Mouse (Mus musculus): ENCODE data around the gene Opcml. TPM values are rescaled to one million over a fixed set of nuclear protein-coding genes. Genes with fewer than 3 reads are reported as not detected.

Gene Opcml
- polyA plus RNA-seq, 1 experiment, result 43.6 TPM

DNA sequence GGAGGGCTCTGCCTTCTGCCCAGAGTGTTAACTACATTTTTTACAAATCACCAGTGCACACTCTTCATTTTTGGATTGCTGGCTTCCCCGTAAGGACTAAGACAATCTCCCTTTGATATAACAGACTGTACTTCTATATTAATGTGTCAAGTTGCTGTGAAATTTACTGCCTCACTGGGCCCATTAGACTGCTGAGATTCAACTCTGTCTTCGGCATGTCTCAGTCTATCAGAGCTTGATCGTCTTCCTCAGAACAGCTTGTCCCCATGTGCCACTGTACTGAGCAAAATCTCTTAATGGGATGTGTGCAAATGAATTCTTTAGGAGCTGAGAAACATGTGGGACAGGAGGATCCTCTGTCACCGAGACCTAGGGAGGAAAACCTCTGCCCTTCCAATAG is 970.9 kb downstream of the Opcml start:
- WGBS, result 87% methylated on average over 4 of the region's 4 CpGs
- Histone ChIP-seq H3K4me3 (replicated peaks; ENCODE audit: insufficient read depth, low read depth, low read length) (no peak overlapping the region), H3K4me1 (ENCODE audit: control insufficient read depth, insufficient read depth, low read length) (no peaks in the 10 kb centered on the region), H3K27ac (ENCODE audit: insufficient read depth, low read length) (no peak overlapping the region), H3K27me3 (ENCODE audit: control insufficient read depth, insufficient read depth, low read length) (no peaks in the 10 kb centered on the region)
- TF ChIP-seq POLR2A (IDR thresholded peaks at IDR 0.05; ENCODE audit: borderline replicate concordance, insufficient read depth, low read length) (no peak), CTCF (IDR thresholded peaks at IDR 0.05; ENCODE audit: borderline replicate concordance, insufficient read depth, low read depth, low read length) (no peak)
- no peak for DNase-seq

DNA sequence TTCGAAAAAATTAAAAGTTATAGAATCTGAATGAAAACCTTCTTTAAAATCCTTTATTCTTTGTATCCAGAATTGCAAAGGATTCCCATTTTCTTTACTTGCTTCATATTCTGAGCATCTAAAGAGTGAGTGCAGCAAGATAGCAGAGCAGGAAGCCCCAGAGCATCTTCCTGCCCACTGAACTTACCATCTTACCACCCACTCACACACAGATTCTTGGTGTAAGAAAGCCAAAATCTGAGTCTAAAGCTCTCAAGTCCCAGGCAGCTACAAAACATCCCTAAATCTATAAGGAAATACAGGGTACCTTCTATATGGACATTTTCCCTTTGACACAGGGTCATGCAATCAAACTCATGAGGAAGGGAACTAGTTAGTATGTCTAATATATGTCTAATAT is 973.6 kb downstream of the Opcml start:
- no peaks in the 10 kb centered on the region for H3K4me1 ChIP-seq (ENCODE audit: control insufficient read depth, insufficient read depth, low read length)
- H3K27ac ChIP-seq (ENCODE audit: insufficient read depth, low read length), result no peak overlapping the region
- no peaks in the 10 kb centered on the region for H3K27me3 ChIP-seq (ENCODE audit: control insufficient read depth, insufficient read depth, low read length)
- H3K4me3 ChIP-seq (replicated peaks; ENCODE audit: insufficient read depth, low read depth, low read length), result no peak overlapping the region
- 88% methylated on average over 1 of the region's 1 CpGs for WGBS
- TF ChIP-seq CTCF (IDR thresholded peaks at IDR 0.05; ENCODE audit: borderline replicate concordance, insufficient read depth, low read depth, low read length), result no peak
- TF ChIP-seq POLR2A (IDR thresholded peaks at IDR 0.05; ENCODE audit: borderline replicate concordance, insufficient read depth, low read length), result no peak
- DNase-seq, result no peak

DNA sequence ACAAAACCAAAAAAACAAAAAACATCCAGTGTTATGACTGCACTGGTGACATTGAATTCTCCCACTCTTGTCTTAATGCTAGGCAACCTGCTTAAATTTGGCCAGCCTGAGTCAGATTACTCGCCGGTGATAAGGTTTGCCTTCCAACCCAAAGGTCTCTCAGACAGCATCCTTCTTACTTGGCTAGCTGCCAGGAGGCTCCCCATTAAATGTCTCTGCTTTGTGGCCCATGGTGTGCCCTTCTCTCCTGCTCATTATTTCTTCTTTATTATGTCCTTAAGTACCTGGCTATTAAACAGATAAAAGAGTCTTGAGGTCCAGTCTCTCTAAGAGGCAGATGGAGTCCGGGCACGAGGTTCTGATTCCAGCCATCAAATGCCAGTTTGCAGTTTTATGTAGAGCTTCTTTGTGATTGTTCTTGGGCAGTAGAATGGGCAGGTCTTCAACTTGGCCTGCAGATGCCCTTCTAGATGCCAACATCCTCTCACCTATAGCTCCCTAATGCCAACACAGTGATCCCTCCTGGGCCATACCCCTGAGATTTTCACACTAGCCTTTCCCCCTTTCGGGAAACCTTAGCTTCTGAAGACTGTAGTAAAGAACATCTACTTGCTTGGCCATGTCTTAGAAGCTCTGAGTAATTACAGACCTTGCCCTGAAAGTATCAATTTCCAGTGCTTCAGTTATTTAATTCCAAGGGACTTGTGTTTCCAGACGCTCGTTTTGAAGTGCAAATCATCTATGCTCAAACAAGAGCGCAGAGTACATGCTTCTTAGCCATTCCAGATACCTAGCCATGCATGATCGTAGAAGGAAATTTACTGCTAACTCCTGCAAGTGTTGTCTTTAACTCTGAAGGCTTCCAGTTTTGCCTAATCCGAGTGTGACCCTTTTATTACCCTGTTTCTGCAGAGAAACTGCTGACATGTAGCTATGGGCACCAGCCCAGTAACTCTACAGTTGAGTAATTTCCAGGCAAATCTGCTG is 986.2 kb downstream of the Opcml start:
- H3K27ac ChIP-seq (ENCODE audit: insufficient read depth, low read length), result no peak overlapping the region
- DNase-seq, result peak; percentile 44 to 62
- WGBS, result 49% methylated on average over 10 of the region's 10 CpGs
- no peak overlapping the region for H3K4me3 ChIP-seq (replicated peaks; ENCODE audit: insufficient read depth, low read depth, low read length)
- no peaks in the 10 kb centered on the region for H3K27me3 ChIP-seq (ENCODE audit: control insufficient read depth, insufficient read depth, low read length)
- no peak for TF ChIP-seq POLR2A (IDR thresholded peaks at IDR 0.05; ENCODE audit: borderline replicate concordance, insufficient read depth, low read length)
- TF ChIP-seq CTCF (IDR thresholded peaks at IDR 0.05; ENCODE audit: borderline replicate concordance, insufficient read depth, low read depth, low read length), result no peak
- H3K4me1 ChIP-seq (ENCODE audit: control insufficient read depth, insufficient read depth, low read length), result peaks cover 3% of the 10 kb centered on the region; the same call in 1 of the 2 replicates

DNA sequence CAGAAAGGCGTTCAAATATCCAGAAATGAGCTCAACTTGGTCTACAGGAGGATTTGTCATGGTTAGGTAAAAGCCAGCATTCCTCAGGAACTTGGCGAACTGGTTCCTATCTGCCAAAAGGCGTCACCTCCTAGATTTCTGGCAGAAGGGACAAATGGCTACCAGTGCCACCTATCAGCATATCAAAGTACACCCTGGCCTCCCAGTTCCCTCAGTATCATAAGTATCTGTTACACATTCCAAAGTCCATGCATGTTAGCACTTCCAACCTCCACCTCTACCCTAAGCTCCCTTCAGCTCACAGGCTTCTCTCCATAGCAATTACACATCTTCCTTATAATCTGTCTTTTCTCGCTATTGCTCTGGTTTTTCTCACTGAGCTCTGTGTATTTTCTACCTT is 993.3 kb downstream of the Opcml start:
- H3K4me3 ChIP-seq (replicated peaks; ENCODE audit: insufficient read depth, low read depth, low read length), result no peak overlapping the region
- 82% methylated on average over 4 of the region's 4 CpGs for WGBS
- H3K27ac ChIP-seq (ENCODE audit: insufficient read depth, low read length), result no peak overlapping the region
- TF ChIP-seq CTCF (IDR thresholded peaks at IDR 0.05; ENCODE audit: borderline replicate concordance, insufficient read depth, low read depth, low read length), result no peak
- TF ChIP-seq POLR2A (IDR thresholded peaks at IDR 0.05; ENCODE audit: borderline replicate concordance, insufficient read depth, low read length), result no peak
- no peak for DNase-seq
- H3K4me1 ChIP-seq (ENCODE audit: control insufficient read depth, insufficient read depth, low read length), result no peaks in the 10 kb centered on the region
- no peaks in the 10 kb centered on the region for H3K27me3 ChIP-seq (ENCODE audit: control insufficient read depth, insufficient read depth, low read length)

DNA sequence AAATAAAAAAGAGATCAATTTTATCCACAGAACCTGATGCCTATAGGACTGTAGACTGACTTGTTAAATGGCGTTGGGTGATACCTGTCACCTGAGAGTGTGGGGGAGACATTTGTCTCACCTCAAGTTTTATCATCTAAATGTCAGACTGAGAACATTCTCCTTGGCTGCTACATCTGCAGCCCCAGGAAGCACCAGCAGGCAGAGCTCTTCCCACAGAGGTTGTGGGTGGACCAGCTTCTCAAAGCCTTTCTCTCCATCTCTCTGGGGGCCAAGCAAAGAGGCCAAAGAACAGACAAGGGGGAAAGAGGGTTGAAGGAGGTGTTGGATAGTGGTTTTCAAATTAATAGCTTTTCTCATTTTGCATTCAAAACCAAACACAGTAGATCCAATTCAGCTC is 998.9 kb downstream of the Opcml start:
- WGBS, result 96% methylated on average over 1 of the region's 1 CpGs

DNA sequence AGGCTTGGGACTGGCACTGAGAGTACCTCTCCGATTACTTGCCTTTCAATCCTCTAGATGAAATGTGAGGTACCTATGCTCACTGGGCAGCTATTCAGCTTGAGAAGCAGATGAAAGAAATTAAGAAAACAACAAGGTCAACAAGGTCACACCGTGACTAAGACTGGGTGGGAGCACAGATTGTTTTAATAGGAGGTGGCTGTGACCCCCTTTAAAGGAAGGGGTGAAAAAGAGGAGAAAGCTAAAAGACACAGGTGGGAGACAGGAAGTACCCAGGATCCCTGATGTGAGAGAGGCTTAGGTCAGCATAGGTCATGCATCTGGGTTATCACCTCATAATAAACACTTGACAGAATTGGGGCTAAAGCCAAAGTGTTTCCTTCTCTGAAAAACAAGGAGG is 1009.5 kb downstream of the Opcml start:
- Histone ChIP-seq H3K4me1 (ENCODE audit: control insufficient read depth, insufficient read depth, low read length) (no peaks in the 10 kb centered on the region; the same call in 1 of the 2 replicates), H3K27me3 (ENCODE audit: control insufficient read depth, insufficient read depth, low read length) (no peaks in the 10 kb centered on the region), H3K27ac (ENCODE audit: insufficient read depth, low read length) (no peak overlapping the region), H3K4me3 (replicated peaks; ENCODE audit: insufficient read depth, low read depth, low read length) (no peak overlapping the region)
- WGBS, result 66% methylated on average over 2 of the region's 2 CpGs
- DNase-seq, result no peak
- no peak for TF ChIP-seq CTCF (IDR thresholded peaks at IDR 0.05; ENCODE audit: borderline replicate concordance, insufficient read depth, low read depth, low read length)
- TF ChIP-seq POLR2A (IDR thresholded peaks at IDR 0.05; ENCODE audit: borderline replicate concordance, insufficient read depth, low read length), result no peak

More for the DNA sequence above, 998.9 kb downstream of the Opcml start:
- H3K27me3 ChIP-seq (ENCODE audit: control insufficient read depth, insufficient read depth, low read length), result no peaks in the 10 kb centered on the region
- DNase-seq, result no peak
- H3K4me3 ChIP-seq (replicated peaks; ENCODE audit: insufficient read depth, low read depth, low read length), result no peak overlapping the region
- H3K4me1 ChIP-seq (ENCODE audit: control insufficient read depth, insufficient read depth, low read length), result no peaks in the 10 kb centered on the region
- TF ChIP-seq CTCF (IDR thresholded peaks at IDR 0.05; ENCODE audit: borderline replicate concordance, insufficient read depth, low read depth, low read length) (no peak), POLR2A (IDR thresholded peaks at IDR 0.05; ENCODE audit: borderline replicate concordance, insufficient read depth, low read length) (no peak)
- no peak overlapping the region for H3K27ac ChIP-seq (ENCODE audit: insufficient read depth, low read length)

DNA sequence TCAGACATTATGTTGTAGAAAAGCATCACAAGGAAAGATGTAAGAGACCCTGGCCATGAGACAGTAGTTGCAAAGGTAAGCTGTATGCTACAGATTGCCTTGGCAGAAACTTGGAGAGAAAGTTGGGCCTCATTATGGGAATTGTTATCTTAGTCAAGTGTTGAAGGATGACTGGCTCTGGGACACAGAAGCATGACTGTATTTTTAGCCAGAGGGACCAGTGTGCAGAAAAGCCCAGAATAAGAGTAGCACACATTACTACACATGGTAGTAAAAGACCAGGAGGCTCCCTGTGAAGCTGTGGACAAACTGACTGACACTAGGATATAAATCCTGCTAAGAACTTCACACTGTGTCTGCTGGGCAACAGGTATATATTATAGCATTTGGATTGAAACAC is 1016.1 kb downstream of the Opcml start:
- Histone ChIP-seq H3K27ac (ENCODE audit: insufficient read depth, low read length) (no peak overlapping the region), H3K27me3 (ENCODE audit: control insufficient read depth, insufficient read depth, low read length) (no peaks in the 10 kb centered on the region), H3K4me1 (ENCODE audit: control insufficient read depth, insufficient read depth, low read length) (no peaks in the 10 kb centered on the region), H3K4me3 (replicated peaks; ENCODE audit: insufficient read depth, low read depth, low read length) (no peak overlapping the region)
- TF ChIP-seq POLR2A (IDR thresholded peaks at IDR 0.05; ENCODE audit: borderline replicate concordance, insufficient read depth, low read length), result no peak
- TF ChIP-seq CTCF (IDR thresholded peaks at IDR 0.05; ENCODE audit: borderline replicate concordance, insufficient read depth, low read depth, low read length), result no peak
- no peak for DNase-seq

DNA sequence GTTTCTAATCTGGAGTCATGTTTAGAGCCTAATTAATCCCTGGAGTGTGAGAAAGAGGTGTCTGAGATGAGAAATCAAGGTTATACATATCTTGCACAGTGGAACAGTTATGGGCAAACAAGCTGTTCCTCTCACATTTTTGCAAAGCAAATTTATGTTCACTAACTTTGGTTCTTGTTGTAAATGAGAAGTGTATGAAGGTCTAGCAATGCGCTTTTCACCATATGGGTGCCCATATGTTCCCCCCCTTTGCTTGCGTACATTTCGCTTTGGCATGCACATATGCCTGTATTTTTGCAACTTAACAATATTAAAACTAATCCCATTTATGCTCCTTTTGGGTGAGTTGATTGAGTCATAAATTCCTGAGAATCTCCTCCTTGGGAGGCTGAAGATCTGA is 1031.5 kb downstream of the Opcml start:
- TF ChIP-seq CTCF (IDR thresholded peaks at IDR 0.05; ENCODE audit: borderline replicate concordance, insufficient read depth, low read depth, low read length) (no peak), POLR2A (IDR thresholded peaks at IDR 0.05; ENCODE audit: borderline replicate concordance, insufficient read depth, low read length) (no peak)
- Histone ChIP-seq H3K4me1 (ENCODE audit: control insufficient read depth, insufficient read depth, low read length) (no peaks in the 10 kb centered on the region; the same call in 1 of the 2 replicates), H3K27me3 (ENCODE audit: control insufficient read depth, insufficient read depth, low read length) (no peaks in the 10 kb centered on the region), H3K27ac (ENCODE audit: insufficient read depth, low read length) (no peak overlapping the region), H3K4me3 (replicated peaks; ENCODE audit: insufficient read depth, low read depth, low read length) (no peak overlapping the region)
- WGBS, result 59% methylated on average over 3 of the region's 3 CpGs
- peak in 1 of 2 experiments; percentile 30 for DNase-seq

All from cerebellum, adult 2 months (tissue).